Mouse (Mus musculus): ENCODE data around the gene Pacrg. TPM values are rescaled to one million over a fixed set of nuclear protein-coding genes. Genes with fewer than 3 reads are reported as not detected.
A peak's percentile ranks its signal among the peaks of the same experiment; 100 is the strongest.

Pacrg gene
- polyA plus RNA-seq, 1 experiment from 2014 or later: 3.6 TPM

DNA sequence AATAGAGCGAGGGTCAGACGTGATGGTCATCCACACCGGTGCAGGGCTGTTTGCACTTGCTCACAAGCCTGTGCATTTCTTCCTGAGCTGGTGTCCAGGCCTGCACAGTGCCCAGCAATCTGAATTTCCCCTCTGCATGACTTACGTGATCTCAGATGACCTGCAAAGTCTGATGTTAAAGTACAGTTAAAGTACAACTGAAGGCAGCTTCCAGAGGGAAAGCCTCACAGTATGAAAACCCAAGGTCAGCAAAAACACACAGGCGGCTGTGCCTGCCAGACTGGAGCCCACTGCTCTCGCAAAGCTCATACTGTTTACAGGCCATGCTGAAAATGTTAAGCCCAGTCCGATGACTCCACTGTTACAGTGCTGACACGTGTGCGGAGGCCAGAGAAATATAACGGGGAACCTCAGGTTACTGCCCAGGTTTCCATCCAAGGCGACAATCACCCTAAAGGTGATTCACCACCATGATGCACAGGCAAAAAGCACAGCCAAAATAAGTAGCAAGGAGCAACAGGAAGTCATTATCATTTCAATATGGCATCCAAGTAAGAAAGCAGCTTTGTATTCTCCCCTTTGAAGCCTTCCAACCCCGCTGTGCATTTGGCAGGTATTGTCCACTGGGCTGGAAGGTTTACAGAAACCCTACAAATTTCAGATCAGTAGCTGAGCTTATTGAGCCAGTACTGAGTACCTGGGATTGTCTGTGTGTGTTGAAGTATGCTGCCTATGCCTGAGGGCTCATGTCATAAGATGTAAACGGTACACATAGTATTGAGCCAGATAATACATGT, 213.6 kb downstream of the Pacrg start:
- H3K4me3 ChIP-seq (ENCODE audit: low read depth, low read length): no peak overlapping the region
- H3K4me1 ChIP-seq (ENCODE audit: control insufficient read depth, insufficient read depth, low read length): peaks cover 3% of the 10 kb centered on the region; the same call in 1 of the 2 replicates
- no peaks in the 10 kb centered on the region for H3K36me3 ChIP-seq (ENCODE audit: control insufficient read depth, insufficient read depth, low read length)
- DNase-seq (ENCODE audit: low spot score): no peak
- H3K9me3 ChIP-seq (ENCODE audit: control insufficient read depth, low read length): no peaks in the 10 kb centered on the region
- no peaks in the 10 kb centered on the region for H3K27me3 ChIP-seq (replicated peaks; ENCODE audit: control insufficient read depth, insufficient read depth, low read length)
- H3K27ac ChIP-seq (replicated peaks; ENCODE audit: low read depth, low read length): no peak overlapping the region
- 65% methylated on average over 13 of the region's 13 CpGs for WGBS
- H3K9ac ChIP-seq (ENCODE audit: low read depth, low read length): no peak overlapping the region
- no peak for ATAC-seq (ENCODE audit: low read depth)
- no peak overlapping the region for H3K4me2 ChIP-seq (ENCODE audit: low read depth, low read length)

DNA sequence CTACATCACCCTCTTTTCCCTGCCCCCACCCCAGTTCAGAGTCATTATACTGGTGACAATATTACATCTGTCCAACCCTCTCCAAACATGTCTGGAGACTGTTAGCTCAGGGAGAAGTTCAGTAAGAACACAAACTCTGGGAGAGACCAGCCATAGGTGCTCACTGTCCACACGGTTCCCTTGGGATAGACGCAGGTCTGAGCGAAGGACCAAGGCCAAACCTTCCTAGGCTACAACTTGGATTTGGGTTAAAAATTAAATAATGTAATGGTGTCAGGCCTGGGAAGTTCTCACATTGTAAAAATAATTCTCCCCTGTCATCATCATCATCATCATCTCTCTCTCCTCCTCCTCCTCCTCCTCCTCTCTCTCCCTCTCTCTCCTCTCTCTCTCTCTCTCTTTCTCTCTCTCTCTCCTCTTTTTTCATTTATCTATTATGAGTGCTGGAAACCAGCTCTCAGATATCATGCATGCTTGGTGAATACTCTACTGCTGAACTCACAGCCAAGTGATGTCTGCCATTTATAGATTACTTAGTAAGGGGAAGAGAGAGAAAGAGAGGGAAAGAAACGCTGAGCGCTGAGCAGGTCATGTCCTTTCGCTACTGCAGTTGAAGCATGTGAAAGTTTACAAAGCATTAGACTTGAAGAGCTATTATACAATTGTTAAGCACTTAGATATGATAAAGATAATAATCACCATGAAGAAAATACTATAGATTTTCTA, 215.2 kb downstream of the Pacrg start:
- H3K4me3 ChIP-seq (ENCODE audit: low read depth, low read length): no peak overlapping the region
- peaks cover 3% of the 10 kb centered on the region; the same call in 1 of the 2 replicates for H3K4me1 ChIP-seq (ENCODE audit: control insufficient read depth, insufficient read depth, low read length)
- no peaks in the 10 kb centered on the region for H3K36me3 ChIP-seq (ENCODE audit: control insufficient read depth, insufficient read depth, low read length)
- no peak overlapping the region for H3K9ac ChIP-seq (ENCODE audit: low read depth, low read length)
- no peak overlapping the region for H3K4me2 ChIP-seq (ENCODE audit: low read depth, low read length)
- ATAC-seq (ENCODE audit: low read depth) (no peak), DNase-seq (ENCODE audit: low spot score) (no peak)
- no peak overlapping the region for H3K27ac ChIP-seq (replicated peaks; ENCODE audit: low read depth, low read length)
- no peaks in the 10 kb centered on the region for H3K27me3 ChIP-seq (replicated peaks; ENCODE audit: control insufficient read depth, insufficient read depth, low read length)
- 92% methylated on average over 6 of the region's 6 CpGs for WGBS
- no peaks in the 10 kb centered on the region for H3K9me3 ChIP-seq (ENCODE audit: control insufficient read depth, low read length)

DNA sequence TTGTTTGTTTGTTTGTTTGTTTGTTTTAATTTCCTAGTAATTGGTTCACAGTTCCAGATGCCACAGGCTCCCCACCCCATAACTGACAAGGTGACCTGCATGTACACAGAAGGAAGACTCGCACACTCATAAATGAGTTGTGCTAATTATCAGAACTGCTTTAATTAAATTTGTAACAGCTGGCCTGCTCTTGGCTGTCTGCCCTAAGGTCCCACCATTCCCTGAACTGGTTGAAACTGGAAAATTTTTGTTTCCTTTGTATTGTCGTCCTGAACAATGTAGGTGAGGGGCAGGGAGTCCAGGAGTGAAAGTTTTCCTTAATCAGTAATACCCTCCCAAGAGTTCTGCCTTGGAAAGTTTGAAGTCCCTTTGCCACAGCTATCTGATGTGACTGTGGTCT, 219.5 kb downstream of the Pacrg start:
- Histone ChIP-seq H3K4me3 (ENCODE audit: low read depth, low read length) (no peak overlapping the region), H3K27ac (replicated peaks; ENCODE audit: low read depth, low read length) (no peak overlapping the region), H3K9me3 (ENCODE audit: control insufficient read depth, low read length) (no peaks in the 10 kb centered on the region), H3K4me1 (ENCODE audit: control insufficient read depth, insufficient read depth, low read length) (no peaks in the 10 kb centered on the region), H3K4me2 (ENCODE audit: low read depth, low read length) (no peak overlapping the region), H3K9ac (ENCODE audit: low read depth, low read length) (no peak overlapping the region), H3K27me3 (replicated peaks; ENCODE audit: control insufficient read depth, insufficient read depth, low read length) (no peaks in the 10 kb centered on the region), H3K36me3 (ENCODE audit: control insufficient read depth, insufficient read depth, low read length) (no peaks in the 10 kb centered on the region)
- DNase-seq (ENCODE audit: low spot score): no peak
- WGBS: 67% methylated on average over 2 of the region's 2 CpGs
- ATAC-seq (ENCODE audit: low read depth): no peak

DNA sequence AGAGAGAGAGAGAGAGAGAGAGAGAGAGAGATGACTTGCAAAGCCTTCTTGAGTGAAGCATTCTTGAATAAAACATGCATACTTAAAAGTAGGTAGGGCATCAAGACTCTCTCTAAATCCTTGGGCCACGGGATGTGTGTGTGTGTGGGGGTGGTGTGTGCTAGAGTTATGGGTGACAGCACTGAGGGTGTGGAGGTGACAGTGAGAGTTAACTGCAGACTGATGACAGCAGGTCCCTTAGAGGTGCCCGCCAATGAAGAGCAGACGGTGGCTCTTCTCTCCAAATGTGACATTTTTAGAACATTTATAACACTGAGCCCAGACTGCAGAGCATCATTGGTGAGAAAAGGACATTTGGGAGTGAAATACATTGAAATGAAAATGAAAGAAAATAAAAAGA, 220.2 kb downstream of the Pacrg start:
- no peak overlapping the region for H3K9ac ChIP-seq (ENCODE audit: low read depth, low read length)
- DNase-seq (ENCODE audit: low spot score) (no peak), ATAC-seq (ENCODE audit: low read depth) (no peak)
- H3K4me1 ChIP-seq (ENCODE audit: control insufficient read depth, insufficient read depth, low read length): no peaks in the 10 kb centered on the region
- H3K4me2 ChIP-seq (ENCODE audit: low read depth, low read length): no peak overlapping the region
- H3K4me3 ChIP-seq (ENCODE audit: low read depth, low read length): no peak overlapping the region
- H3K27ac ChIP-seq (replicated peaks; ENCODE audit: low read depth, low read length): no peak overlapping the region
- no peaks in the 10 kb centered on the region for H3K27me3 ChIP-seq (replicated peaks; ENCODE audit: control insufficient read depth, insufficient read depth, low read length)
- no peaks in the 10 kb centered on the region for H3K36me3 ChIP-seq (ENCODE audit: control insufficient read depth, insufficient read depth, low read length)
- 79% methylated on average over 3 of the region's 3 CpGs for WGBS
- H3K9me3 ChIP-seq (ENCODE audit: control insufficient read depth, low read length): no peaks in the 10 kb centered on the region

DNA sequence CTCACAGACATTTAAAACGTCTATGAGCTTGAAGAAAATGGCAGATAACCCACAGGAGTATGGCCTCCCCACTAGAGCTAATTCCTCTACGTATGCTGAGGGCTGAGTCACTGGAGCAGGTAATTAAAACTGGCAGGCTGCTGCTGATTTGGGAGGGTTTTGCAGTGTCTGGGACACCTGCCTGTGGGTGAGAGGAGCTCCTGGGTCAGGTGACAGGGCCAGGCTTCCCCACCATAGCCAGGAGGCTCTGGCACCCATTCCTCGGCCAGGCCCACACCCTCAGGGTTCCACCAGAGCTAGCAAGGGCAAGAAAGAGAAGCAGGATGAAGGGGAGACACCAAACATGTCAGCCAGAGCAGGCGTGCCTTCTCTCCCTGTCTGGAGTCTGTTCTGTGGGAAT, 222.5 kb downstream of the Pacrg start:
- WGBS: 45% methylated on average over 4 of the region's 4 CpGs
- no peak for ATAC-seq (ENCODE audit: low read depth)
- no peaks in the 10 kb centered on the region for H3K4me1 ChIP-seq (ENCODE audit: control insufficient read depth, insufficient read depth, low read length)

DNA sequence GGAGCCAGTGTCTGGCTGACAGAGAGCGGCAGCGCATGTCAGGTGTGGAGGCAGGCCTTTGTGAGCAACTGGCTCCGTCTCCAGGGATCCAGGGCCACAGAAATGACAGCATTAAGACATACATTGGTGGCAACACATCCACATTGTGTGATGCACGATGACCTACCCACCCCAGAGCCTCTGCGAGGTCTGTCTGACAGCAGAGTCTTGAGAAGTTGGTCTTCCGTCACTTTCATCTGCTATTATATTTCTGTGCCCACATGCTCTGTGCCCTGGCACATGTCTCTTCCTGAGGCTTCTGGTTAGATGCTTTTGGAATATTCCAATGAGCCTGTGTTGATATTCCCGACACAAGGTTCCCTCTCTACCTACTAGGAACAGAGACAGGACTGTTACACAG, 224.5 kb downstream of the Pacrg start:
- DNase-seq (ENCODE audit: low spot score): no peak
- Histone ChIP-seq H3K9ac (ENCODE audit: low read depth, low read length) (no peak overlapping the region), H3K4me3 (ENCODE audit: low read depth, low read length) (no peak overlapping the region), H3K27ac (replicated peaks; ENCODE audit: low read depth, low read length) (no peak overlapping the region), H3K4me1 (ENCODE audit: control insufficient read depth, insufficient read depth, low read length) (no peaks in the 10 kb centered on the region), H3K4me2 (ENCODE audit: low read depth, low read length) (no peak overlapping the region), H3K9me3 (ENCODE audit: control insufficient read depth, low read length) (no peaks in the 10 kb centered on the region), H3K36me3 (ENCODE audit: control insufficient read depth, insufficient read depth, low read length) (no peaks in the 10 kb centered on the region), H3K27me3 (replicated peaks; ENCODE audit: control insufficient read depth, insufficient read depth, low read length) (no peaks in the 10 kb centered on the region)
- no peak for ATAC-seq (ENCODE audit: low read depth)
- WGBS: 95% methylated on average over 7 of the region's 7 CpGs

More for the DNA sequence above, 222.5 kb downstream of the Pacrg start:
- no peaks in the 10 kb centered on the region for H3K27me3 ChIP-seq (replicated peaks; ENCODE audit: control insufficient read depth, insufficient read depth, low read length)
- no peak overlapping the region for H3K9ac ChIP-seq (ENCODE audit: low read depth, low read length)
- no peak for DNase-seq (ENCODE audit: low spot score)
- H3K4me3 ChIP-seq (ENCODE audit: low read depth, low read length): no peak overlapping the region
- no peaks in the 10 kb centered on the region for H3K36me3 ChIP-seq (ENCODE audit: control insufficient read depth, insufficient read depth, low read length)
- H3K27ac ChIP-seq (replicated peaks; ENCODE audit: low read depth, low read length): no peak overlapping the region
- no peaks in the 10 kb centered on the region for H3K9me3 ChIP-seq (ENCODE audit: control insufficient read depth, low read length)
- H3K4me2 ChIP-seq (ENCODE audit: low read depth, low read length): no peak overlapping the region

DNA sequence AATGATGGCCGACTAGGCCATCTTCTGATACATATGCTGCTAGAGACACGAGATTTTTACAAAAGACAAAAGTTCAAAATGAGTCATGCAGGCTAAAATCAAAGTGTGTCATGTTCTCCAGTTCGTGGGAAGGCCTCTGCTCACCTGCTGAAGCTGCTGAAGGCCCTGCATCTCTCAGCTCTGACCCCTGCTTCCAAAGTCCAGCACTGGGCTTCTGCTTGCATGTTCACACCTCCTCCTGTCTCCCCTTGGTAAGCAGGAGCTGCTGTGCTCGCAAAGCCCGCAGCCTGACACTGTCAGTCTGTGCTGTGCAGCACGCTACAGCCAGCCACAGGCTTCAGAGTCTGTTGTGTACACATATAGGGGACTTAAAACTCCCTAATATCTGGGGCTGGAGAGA, 225.4 kb downstream of the Pacrg start:
- no peaks in the 10 kb centered on the region for H3K9me3 ChIP-seq (ENCODE audit: control insufficient read depth, low read length)
- DNase-seq (ENCODE audit: low spot score) (no peak), ATAC-seq (ENCODE audit: low read depth) (no peak)
- H3K27ac ChIP-seq (replicated peaks; ENCODE audit: low read depth, low read length): no peak overlapping the region
- no peaks in the 10 kb centered on the region for H3K4me1 ChIP-seq (ENCODE audit: control insufficient read depth, insufficient read depth, low read length)
- H3K36me3 ChIP-seq (ENCODE audit: control insufficient read depth, insufficient read depth, low read length): no peaks in the 10 kb centered on the region
- WGBS: 82% methylated on average over 6 of the region's 6 CpGs
- no peak overlapping the region for H3K4me2 ChIP-seq (ENCODE audit: low read depth, low read length)
- no peak overlapping the region for H3K9ac ChIP-seq (ENCODE audit: low read depth, low read length)
- H3K4me3 ChIP-seq (ENCODE audit: low read depth, low read length): no peak overlapping the region
- no peaks in the 10 kb centered on the region for H3K27me3 ChIP-seq (replicated peaks; ENCODE audit: control insufficient read depth, insufficient read depth, low read length)

DNA sequence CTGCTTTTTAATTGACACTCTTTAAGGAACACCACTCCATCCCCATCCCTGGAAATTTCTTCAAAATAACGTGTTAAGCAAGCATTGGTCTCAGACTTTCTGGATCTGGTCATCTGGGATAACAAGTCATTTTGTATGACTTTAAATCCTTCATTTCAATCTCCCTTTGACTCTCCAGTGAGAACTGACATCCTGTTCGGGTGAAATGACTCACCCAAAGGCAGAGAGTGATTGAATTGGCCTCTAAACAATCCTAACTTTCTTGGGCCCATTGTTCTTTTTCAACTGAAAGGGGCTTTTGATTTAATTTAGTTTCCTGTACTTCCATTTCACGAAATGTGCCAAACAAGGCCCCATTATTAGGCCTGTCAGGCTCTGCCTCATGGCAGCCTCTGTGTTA, 228.5 kb downstream of the Pacrg start:
- Histone ChIP-seq H3K4me2 (ENCODE audit: low read depth, low read length) (no peak overlapping the region), H3K9ac (ENCODE audit: low read depth, low read length) (no peak overlapping the region), H3K27me3 (replicated peaks; ENCODE audit: control insufficient read depth, insufficient read depth, low read length) (no peaks in the 10 kb centered on the region), H3K36me3 (ENCODE audit: control insufficient read depth, insufficient read depth, low read length) (no peaks in the 10 kb centered on the region), H3K27ac (replicated peaks; ENCODE audit: low read depth, low read length) (no peak overlapping the region), H3K9me3 (ENCODE audit: control insufficient read depth, low read length) (no peaks in the 10 kb centered on the region), H3K4me3 (ENCODE audit: low read depth, low read length) (no peak overlapping the region), H3K4me1 (ENCODE audit: control insufficient read depth, insufficient read depth, low read length) (no peaks in the 10 kb centered on the region)
- DNase-seq (ENCODE audit: low spot score) (peak; percentile 19), ATAC-seq (ENCODE audit: low read depth) (no peak)
- 27% methylated on average over 3 of the region's 3 CpGs for WGBS

Data from embryonic facial prominence, embryonic 14.5 days (tissue).